Mouse (Mus musculus) forebrain, embryonic 16.5 days (tissue): ENCODE results near the gene Kdm8. TPM values are rescaled to one million over a fixed set of nuclear protein-coding genes. Genes with fewer than 3 reads are reported as not detected.

Source experiments
- ATAC-seq: fragments of 200-750 bp; cut with Nextera tagmentation; 2 replicates; pipeline ENCODE4 v1.8.0; 2017; ENCODE audit warnings: mild to moderate bottlenecking, moderate library complexity
- H3K27ac ChIP-seq: fragments of 300-500 bp; sonication (generic); 2 replicates; pipeline ENCODE4 v1.5.1; 2014; ENCODE audit warnings: low read length, control low read depth
- H3K27me3 ChIP-seq: fragments of 300-500 bp; sonication (generic); replicated peaks from 2 replicates; pipeline ENCODE4 v1.6.1; 2014; ENCODE audit warnings: low read length; ENCODE audit not compliant: control insufficient read depth, insufficient read depth
- H3K36me3 ChIP-seq: fragments of 300-500 bp; sonication (generic); 2 replicates; pipeline ENCODE4 v1.6.1; 2014; ENCODE audit not compliant: control insufficient read depth, insufficient read depth
- H3K4me1 ChIP-seq: fragments of 300-500 bp; sonication (generic); replicated peaks from 2 replicates; pipeline ENCODE4 v1.6.1; 2014; ENCODE audit warnings: low read length; ENCODE audit not compliant: control insufficient read depth, insufficient read depth
- H3K4me2 ChIP-seq: fragments of 300-500 bp; sonication (generic); 2 replicates; pipeline ENCODE4 v1.6.1; 2014; ENCODE audit warnings: mild to moderate bottlenecking, low read length, control low read depth
- H3K4me3 ChIP-seq: fragments of 300-500 bp; sonication (generic); replicated peaks from 2 replicates; pipeline ENCODE4 v1.5.1; 2014; ENCODE audit warnings: mild to moderate bottlenecking, low read length, control low read depth
- H3K9ac ChIP-seq: fragments of 300-500 bp; sonication (generic); replicated peaks from 2 replicates; pipeline ENCODE4 v1.6.1; 2014; ENCODE audit warnings: low read depth, low read length, control low read depth
- H3K9me3 ChIP-seq: fragments of 300-500 bp; sonication (generic); 2 replicates; pipeline ENCODE4 v1.6.1; 2016; ENCODE audit warnings: low read length; ENCODE audit not compliant: control insufficient read depth
- WGBS: fragments of 180-500 bp; shearing (Covaris S2); extraction: QIAGEN DNeasy Blood & Tissue Kit; methylation state at CpG from one replicate; pipeline ENCODE4 v1.1.7; 2014; 5-methylcytosine and 5-hydroxymethylcytosine counted together
- polyA plus RNA-seq: library from polyadenylated mRNA; unstranded; fragments of >200 nt; fragmentation: Nextera tagmentation; extraction: Ambion mirVana; gene quantifications from 2 replicates; pipeline ENCODE4 v1.2.1, GENCODE M21; 2015

The Kdm8 gene
- polyA plus RNA-seq, 1 experiment from 2014 or later: 4.8 TPM

DNA sequence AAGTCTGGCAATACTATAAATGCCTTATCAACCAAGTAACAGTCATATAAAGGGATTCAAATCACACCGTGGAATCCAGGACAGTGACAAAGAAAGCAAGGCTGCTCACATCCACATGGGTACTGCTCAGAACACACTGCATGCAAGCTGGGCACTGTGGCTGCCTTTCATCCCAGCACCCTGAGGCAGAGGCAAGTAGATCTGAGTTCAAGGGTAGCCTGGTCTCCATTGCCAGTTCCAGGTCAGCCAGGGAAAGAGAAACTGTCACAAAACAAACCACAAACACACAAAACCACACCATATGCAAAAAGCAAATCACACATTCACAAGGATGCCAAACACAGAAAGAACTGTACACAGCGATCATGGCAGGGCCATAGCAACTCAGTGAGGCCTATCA is 45.2 kb downstream of the Kdm8 start:
- Histone ChIP-seq H3K36me3 (no peaks in the 10 kb centered on the region; the same call in 1 of the 2 replicates), H3K9me3 (no peaks in the 10 kb centered on the region), H3K4me1 (peaks cover 11% of the 10 kb centered on the region), H3K4me2 (no peak overlapping the region), H3K27me3 (no peaks in the 10 kb centered on the region), H3K4me3 (no peak overlapping the region), H3K9ac (no peak overlapping the region), H3K27ac (no peak overlapping the region)
- ATAC-seq: no peak
- WGBS: 88% methylated on average over 2 of the region's 2 CpGs

- Histone ChIP-seq H3K36me3 (no peaks in the 10 kb centered on the region), H3K4me1 (peaks cover 11% of the 10 kb centered on the region), H3K4me3 (peak within 1 kb of the TSS; percentile 64), H3K27me3 (no peaks in the 10 kb centered on the region), H3K27ac (peak within 1 kb of the TSS; percentile 90), H3K4me2 (peak within 1 kb of the TSS; percentile 64), H3K9ac (peak within 1 kb of the TSS; percentile 81), H3K9me3 (no peaks in the 10 kb centered on the region)
- ATAC-seq: peak; percentile 100
- WGBS: under 1% methylated on average over 55 of the region's 56 CpGs
Observed at GRCm38 (mm10) chr7:125490947-125491735, 46.7 kb downstream of the Kdm8 start, which contains the start of gene Nsmce1. Nsmce1 (minus strand) TSS chr7:125491596.

- peak overlapping the region; percentile 64 for H3K4me3 ChIP-seq
- H3K27me3 ChIP-seq: no peaks in the 10 kb centered on the region
- H3K9me3 ChIP-seq: no peaks in the 10 kb centered on the region
- ATAC-seq: peak; percentile 24
- H3K36me3 ChIP-seq: no peaks in the 10 kb centered on the region
- peaks cover 11% of the 10 kb centered on the region for H3K4me1 ChIP-seq
- H3K4me2 ChIP-seq: peak overlapping the region; percentile 64
- peak overlapping the region; percentile 81 for H3K9ac ChIP-seq
- H3K27ac ChIP-seq: peak overlapping the region; percentile 90
- 13% methylated on average over 12 of the region's 12 CpGs for WGBS
Observed at GRCm38 (mm10) chr7:125491760-125492159, 47.3 kb downstream of the Kdm8 start.

GRCm38 (mm10) chr7:125492551-125492950 is 48.1 kb downstream of the Kdm8 start:
- Histone ChIP-seq H3K27me3 (no peaks in the 10 kb centered on the region), H3K9me3 (no peaks in the 10 kb centered on the region)

DNA sequence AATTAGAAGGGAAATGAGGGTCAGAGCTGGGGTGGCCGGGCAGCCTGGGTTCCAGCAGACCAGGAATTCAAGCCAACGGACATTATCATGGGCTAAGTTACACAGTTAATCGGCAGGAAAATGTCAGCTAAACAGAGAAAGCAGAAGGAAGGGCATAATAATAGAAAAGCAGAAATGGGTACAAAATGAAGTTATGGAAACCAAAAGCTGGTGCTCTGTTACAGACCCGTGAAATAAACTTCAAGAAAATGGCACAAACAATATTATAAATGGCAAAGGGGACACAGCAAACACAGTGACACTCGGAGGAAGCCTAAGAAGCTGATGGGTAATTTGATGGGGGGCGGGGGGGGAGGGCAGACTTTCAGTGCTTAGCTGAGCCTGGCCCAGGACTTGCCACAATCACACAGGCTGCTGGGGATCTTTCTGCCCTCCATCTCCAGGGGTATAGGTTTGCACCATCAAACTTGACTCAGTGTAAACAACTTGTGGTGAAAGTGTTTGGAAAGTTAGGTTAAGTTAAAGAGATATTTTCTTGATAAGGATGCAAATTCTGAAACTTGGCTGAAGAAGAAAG is 51.5 kb downstream of the Kdm8 start:
- Histone ChIP-seq H3K27ac (no peak overlapping the region), H3K27me3 (no peaks in the 10 kb centered on the region), H3K4me2 (no peak overlapping the region), H3K9me3 (no peaks in the 10 kb centered on the region), H3K4me1 (peaks cover 6% of the 10 kb centered on the region; the same call in 1 of the 2 replicates), H3K9ac (no peak overlapping the region), H3K36me3 (no peaks in the 10 kb centered on the region), H3K4me3 (no peak overlapping the region)
- no peak for ATAC-seq
- WGBS: 77% methylated on average over 6 of the region's 6 CpGs

More at GRCm38 (mm10) chr7:125492551-125492950, 48.1 kb downstream of the Kdm8 start:
- Histone ChIP-seq H3K9ac (no peak overlapping the region), H3K4me1 (peaks cover 11% of the 10 kb centered on the region), H3K27ac (no peak overlapping the region), H3K36me3 (no peaks in the 10 kb centered on the region), H3K4me2 (no peak overlapping the region), H3K4me3 (no peak overlapping the region)
- 86% methylated on average over 6 of the region's 6 CpGs for WGBS
- ATAC-seq: no peak

GRCm38 (mm10) chr7:125499927-125500868 is 55.7 kb downstream of the Kdm8 start:
- H3K4me2 ChIP-seq: no peak overlapping the region
- ATAC-seq: no peak
- 71% methylated on average over 13 of the region's 13 CpGs for WGBS

GRCm38 (mm10) chr7:125500879-125501278 is 56.4 kb downstream of the Kdm8 start:
- 94% methylated on average over 7 of the region's 7 CpGs for WGBS
- H3K4me2 ChIP-seq: no peak overlapping the region
- H3K4me1 ChIP-seq: 0 out of 2 replicates have a peak, but pooled peaks cover 2% of the 10 kb centered on the region
- no peak overlapping the region for H3K4me3 ChIP-seq
- no peak overlapping the region for H3K9ac ChIP-seq
- no peaks in the 10 kb centered on the region for H3K36me3 ChIP-seq
- H3K9me3 ChIP-seq: no peaks in the 10 kb centered on the region
- no peak overlapping the region for H3K27ac ChIP-seq
- ATAC-seq: no peak
- no peaks in the 10 kb centered on the region for H3K27me3 ChIP-seq

More at GRCm38 (mm10) chr7:125499927-125500868, 55.7 kb downstream of the Kdm8 start:
- Histone ChIP-seq H3K9ac (no peak overlapping the region), H3K9me3 (no peaks in the 10 kb centered on the region), H3K36me3 (no peaks in the 10 kb centered on the region), H3K27me3 (no peaks in the 10 kb centered on the region), H3K4me1 (0 out of 2 replicates have a peak, but pooled peaks cover 2% of the 10 kb centered on the region), H3K4me3 (no peak overlapping the region), H3K27ac (no peak overlapping the region)

DNA sequence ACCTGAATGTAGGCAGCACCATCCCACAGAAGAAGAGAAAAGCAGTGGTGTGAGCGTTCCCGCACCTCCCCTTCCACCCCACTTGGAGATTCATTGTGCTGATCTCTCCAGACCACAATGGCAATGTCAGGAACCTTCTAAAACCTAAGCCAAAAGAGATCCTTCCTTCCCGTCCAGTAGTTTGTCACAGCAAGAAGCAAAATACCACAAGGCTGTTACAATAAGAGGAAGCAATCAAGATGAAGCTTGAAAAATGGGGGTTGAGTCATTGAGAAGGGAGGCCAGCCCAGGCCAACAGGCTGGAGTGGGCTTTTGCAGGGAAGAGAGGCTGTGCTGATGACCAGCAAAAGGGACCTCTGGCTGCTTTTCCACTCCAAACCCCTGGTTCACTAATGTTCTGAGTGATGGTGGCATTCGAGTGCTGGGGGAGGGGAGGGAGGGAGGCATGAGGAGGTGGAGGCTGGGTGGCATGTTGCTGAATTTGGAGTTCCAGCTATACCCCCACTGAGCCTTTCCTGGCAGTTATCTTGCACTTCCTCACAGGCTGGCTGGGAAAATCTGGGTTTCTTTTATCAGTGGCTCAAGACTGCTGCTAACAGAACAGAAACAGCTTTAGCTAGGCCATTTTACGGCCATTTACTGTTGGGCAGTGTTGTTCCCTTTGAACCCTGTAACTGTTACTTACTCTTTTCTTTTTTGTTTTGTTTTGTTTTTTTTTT is 59.1 kb downstream of the Kdm8 start:
- H3K4me3 ChIP-seq: no peak overlapping the region
- ATAC-seq: no peak
- H3K4me2 ChIP-seq: no peak overlapping the region

More for the DNA sequence above, 59.1 kb downstream of the Kdm8 start:
- Histone ChIP-seq H3K9me3 (no peaks in the 10 kb centered on the region), H3K9ac (no peak overlapping the region), H3K36me3 (no peaks in the 10 kb centered on the region), H3K4me1 (0 out of 2 replicates have a peak, but pooled peaks cover 2% of the 10 kb centered on the region), H3K27me3 (no peaks in the 10 kb centered on the region), H3K27ac (no peak overlapping the region)
- 75% methylated on average over 5 of the region's 5 CpGs for WGBS
